Mouse (Mus musculus) left cerebral cortex, adult 2 months (tissue): ENCODE measurements around the gene Tns1. TPM values are rescaled to one million over a fixed set of nuclear protein-coding genes. Genes with fewer than 3 reads are reported as not detected.
A peak's percentile ranks its signal among the peaks of the same experiment; 100 is the strongest.

Experiments used
- DNase-seq, 2 experiments: peaks; one replicate each; pipeline ENCODE4 v3.0.0; 2021 to 2022; ENCODE audit warnings: low spot score in 2 of 2, mixed read lengths in 1 of 2; ENCODE audit errors: extremely low spot score in 1 of 2
- H3K27ac ChIP-seq: fragments of 200-600 bp; 2 replicates; pipeline ENCODE4 v1.8.1; 2022
- H3K4me3 ChIP-seq: fragments of 200-600 bp; 2 replicates; pipeline ENCODE4 v1.8.1; 2022
- CTCF ChIP-seq: fragments of 200-600 bp; IDR thresholded peaks from 2 replicates; pipeline ENCODE4 v1.8.1; 2022; ENCODE audit warnings: antibody characterized with exemption, mild to moderate bottlenecking, moderate library complexity
- intact Hi-C: fragments of 180-260 bp; cut with DNase I; formaldehyde crosslinking; loops from one replicate; pipeline ENCODE4 v1.15.1; 2025
- total RNA-seq, 2 experiments: library from RNA; stranded (reverse); gene quantifications; 2 replicates each; pipeline ENCODE4 v1.2.3; 2021

The Tns1 gene
- total RNA-seq, 2 experiments from 2014 or later, result 43.5 to 46.4 TPM

DNA sequence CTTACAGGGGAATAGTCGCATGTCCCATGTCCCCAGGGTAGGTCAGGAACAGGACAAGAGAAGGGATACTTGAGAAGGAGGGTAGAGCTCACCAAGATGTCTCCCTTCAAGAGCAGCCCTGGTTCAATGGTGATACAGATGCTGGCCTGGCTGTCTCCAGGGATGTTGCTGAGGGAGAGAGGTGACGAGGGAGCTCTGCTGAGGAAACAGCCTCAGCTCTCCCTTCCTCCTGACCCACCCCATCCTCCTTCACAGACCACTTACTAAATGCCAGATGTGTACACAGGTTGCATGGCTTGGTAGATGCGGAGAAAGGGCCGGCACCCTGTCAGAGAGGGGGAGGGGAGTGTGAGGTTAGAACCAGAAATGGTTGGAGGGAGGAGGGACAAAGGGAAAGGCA, 138.6 kb downstream of the Tns1 start:
- TF ChIP-seq CTCF, result no peak
- intact Hi-C loops, result loop anchor here (1.0 kb wide), 1 partner anchor 83 kb away; no protein-coding TSS in a partner anchor
- no peak overlapping the region for H3K4me3 ChIP-seq
- H3K27ac ChIP-seq, result no peak overlapping the region
- no peak for DNase-seq

- Histone ChIP-seq H3K4me3 (no peak overlapping the region), H3K27ac (peak overlapping the region; percentile 53)
- intact Hi-C loops, result no loop called here
- DNase-seq, result peak in 1 of 2 experiments; percentile 39
- TF ChIP-seq CTCF, result no peak
Measured at GRCm38 (mm10) chr1:73979214-73979613, 145.0 kb downstream of the Tns1 start.

DNA sequence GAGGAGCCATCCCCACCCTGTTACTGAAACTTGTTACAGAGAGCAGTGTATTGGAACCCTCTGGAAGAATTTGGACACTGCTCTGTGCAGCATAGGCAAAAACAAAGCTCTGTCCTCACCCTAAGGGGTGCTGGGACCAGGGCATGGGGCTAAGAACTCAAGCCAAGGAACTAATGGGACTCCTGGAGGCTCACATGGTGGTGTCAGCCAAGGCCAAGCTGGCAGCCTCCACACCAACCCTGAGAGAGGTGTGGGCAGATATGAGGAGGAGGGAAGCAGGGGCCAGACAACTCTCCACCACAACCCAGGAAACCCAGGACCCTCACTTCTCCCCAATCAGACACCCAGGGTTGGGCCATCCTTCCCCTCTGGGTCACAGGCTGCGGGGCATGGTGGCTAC, 145.7 kb downstream of the Tns1 start:
- H3K27ac ChIP-seq, result no peak overlapping the region

DNA sequence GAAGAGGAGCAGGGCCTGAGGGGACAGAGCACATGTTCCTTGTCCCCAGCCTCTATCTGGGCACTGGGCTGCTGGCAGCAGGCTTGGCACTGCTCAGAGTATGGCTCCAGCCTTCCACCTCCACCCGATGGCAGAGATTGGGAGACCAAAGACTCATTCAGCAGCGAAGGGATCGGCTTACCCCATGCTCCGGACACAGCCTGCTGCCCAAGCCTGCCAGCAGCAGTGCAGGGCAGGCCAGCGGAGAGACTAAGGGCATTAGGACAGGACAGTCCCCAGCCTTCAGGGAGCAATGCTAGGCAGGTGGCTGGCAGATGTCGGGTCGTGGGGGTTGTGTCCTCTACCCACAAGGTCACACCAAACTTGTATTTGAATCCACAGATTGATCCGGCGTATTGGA, 150.3 kb downstream of the Tns1 start:
- intact Hi-C loops, result no loop called here
- DNase-seq, result no peak
- no peak overlapping the region for H3K4me3 ChIP-seq
- TF ChIP-seq CTCF, result no peak
- no peak overlapping the region for H3K27ac ChIP-seq

More for the DNA sequence above, 145.7 kb downstream of the Tns1 start:
- no peak for DNase-seq
- H3K4me3 ChIP-seq, result no peak overlapping the region
- intact Hi-C loops, result no loop called here
- TF ChIP-seq CTCF, result no peak

- DNase-seq, result no peak
- H3K4me3 ChIP-seq, result no peak overlapping the region
- no peak for TF ChIP-seq CTCF
Measured at GRCm38 (mm10) chr1:73972726-73973125, 151.5 kb downstream of the Tns1 start.

DNA sequence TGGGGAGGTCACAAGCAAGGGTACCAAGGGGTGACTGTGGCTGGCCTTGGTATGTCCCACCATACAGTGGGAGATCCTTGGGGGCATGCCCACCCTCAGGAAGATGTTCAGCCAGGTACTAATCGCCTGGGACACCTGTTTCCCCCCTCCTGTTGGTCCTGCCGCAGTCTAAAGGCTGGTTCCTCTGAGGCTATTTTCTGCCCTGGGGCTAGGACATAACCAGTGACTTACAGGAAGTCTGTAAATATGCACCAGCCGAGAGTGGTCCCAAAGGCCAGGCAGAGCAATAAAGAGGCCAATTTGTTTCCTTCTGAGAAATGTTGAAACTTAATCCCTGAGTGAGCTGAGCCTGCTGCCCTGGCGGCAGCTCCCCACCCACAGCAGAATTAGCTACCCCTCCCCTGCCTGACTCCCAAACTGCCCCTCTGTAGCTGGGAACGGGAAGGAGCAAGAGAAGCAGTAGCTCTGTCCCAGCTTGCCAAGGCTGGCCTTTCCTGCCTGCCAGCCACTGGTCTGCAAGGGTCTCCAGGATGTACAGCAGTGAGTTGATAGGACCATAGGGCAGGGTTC, 154.0 kb downstream of the Tns1 start:
- TF ChIP-seq CTCF, result no peak
- DNase-seq, result no peak
- H3K27ac ChIP-seq, result no peak overlapping the region
- intact Hi-C loops, result no loop called here
- H3K4me3 ChIP-seq, result no peak overlapping the region

More at GRCm38 (mm10) chr1:73972726-73973125, 151.5 kb downstream of the Tns1 start:
- intact Hi-C loops, result no loop called here
- H3K27ac ChIP-seq, result no peak overlapping the region

- DNase-seq, result no peak
- TF ChIP-seq CTCF, result no peak
- Histone ChIP-seq H3K27ac (no peak overlapping the region), H3K4me3 (no peak overlapping the region)
- intact Hi-C loops, result no loop called here
Measured at GRCm38 (mm10) chr1:73968712-73969511, 155.3 kb downstream of the Tns1 start.

GRCm38 (mm10) chr1:73966411-73967238, 157.6 kb downstream of the Tns1 start:
- TF ChIP-seq CTCF, result no peak; the same call in 1 of the 2 replicates
- intact Hi-C loops, result no loop called here
- DNase-seq, result no peak
- Histone ChIP-seq H3K27ac (no peak overlapping the region), H3K4me3 (no peak overlapping the region)

- DNase-seq, result no peak
- intact Hi-C loops, result no loop called here
- TF ChIP-seq CTCF, result no peak
- Histone ChIP-seq H3K27ac (peak overlapping the region; percentile 36; the same call in 1 of the 2 replicates), H3K4me3 (no peak overlapping the region)
Measured at GRCm38 (mm10) chr1:73964151-73964743, 160.0 kb downstream of the Tns1 start.

DNA sequence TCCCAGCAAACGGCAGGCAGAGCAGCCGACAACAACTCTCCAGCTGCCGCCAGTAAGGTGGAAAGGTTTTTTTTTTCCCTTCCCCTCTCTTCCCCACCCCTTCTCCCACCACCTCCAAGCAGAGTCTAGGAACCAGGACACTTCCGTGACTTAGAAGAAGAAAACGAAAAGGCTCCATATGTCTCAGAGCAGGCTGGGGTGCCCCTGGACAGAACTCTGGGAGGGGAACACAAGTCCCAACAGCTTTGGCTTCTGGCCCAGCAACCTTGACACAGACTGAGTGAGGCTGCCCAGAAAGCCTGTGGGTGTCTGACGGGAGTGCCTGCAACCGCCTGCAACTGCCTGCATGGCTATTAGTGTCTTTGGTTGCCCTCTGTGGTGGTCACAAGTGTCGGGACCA, 160.6 kb downstream of the Tns1 start:
- intact Hi-C loops, result loop anchor here (2.0 kb wide), 1 partner anchor 21 kb away; no protein-coding TSS in a partner anchor
- peak overlapping the region; percentile 44 for H3K27ac ChIP-seq
- no peak for TF ChIP-seq CTCF
- no peak for DNase-seq
- no peak overlapping the region for H3K4me3 ChIP-seq

GRCm38 (mm10) chr1:73962668-73963371, 161.4 kb downstream of the Tns1 start:
- TF ChIP-seq CTCF, result peak; percentile 17
- Histone ChIP-seq H3K27ac (peak overlapping the region; percentile 78), H3K4me3 (peak overlapping the region; percentile 44)
- intact Hi-C loops, result loop anchor here (2.0 kb wide), 1 partner anchor 20 kb away; no protein-coding TSS in a partner anchor
- DNase-seq, result no peak
